Mouse (Mus musculus) ES-Bruce4 (cell line): ENCODE measurements around the gene Slco4a1.

Experiments used
- CTCF ChIP-seq: IDR thresholded peaks from one replicate; pipeline ENCODE4 v1.8.1; 2011; ENCODE audit warnings: low read depth, low read length
- EP300 ChIP-seq: IDR thresholded peaks from 2 replicates; pipeline ENCODE4 v1.6.1; 2011; ENCODE audit warnings: low read depth, low read length; ENCODE audit not compliant: insufficient read depth
- POLR2A ChIP-seq: IDR thresholded peaks from one replicate; pipeline ENCODE4 v1.8.1; 2011; ENCODE audit warnings: low read length; ENCODE audit not compliant: insufficient read depth

DNA sequence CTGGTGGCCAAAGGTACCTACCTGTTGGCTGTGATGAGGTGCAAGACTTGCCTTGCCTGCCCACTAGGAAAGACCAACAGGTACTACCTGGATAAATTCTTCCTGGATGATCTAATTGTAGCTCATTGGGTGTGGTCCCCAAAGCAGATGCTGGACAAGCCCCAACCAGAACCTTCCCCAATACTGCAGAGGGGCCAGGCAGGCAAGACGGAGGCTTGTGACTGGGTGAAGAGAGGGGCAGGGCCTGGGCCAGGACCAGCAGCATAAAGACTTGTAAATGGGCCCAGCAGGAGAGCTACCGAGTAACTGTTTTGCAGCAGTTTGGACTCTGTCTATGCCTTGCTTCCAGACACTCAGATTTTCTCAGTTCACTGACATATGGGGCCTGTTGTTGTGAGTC is 1.6 kb downstream of the Slco4a1 start:
- TF ChIP-seq CTCF (no peak), POLR2A (no peak), EP300 (0 out of 2 replicates have a peak, but pooled peaks have one; percentile 64)
